Mouse (Mus musculus) liver, embryonic 11.5 days (tissue): ENCODE results near the gene Bcl7a. TPM values are rescaled to one million over a fixed set of nuclear protein-coding genes. Genes with fewer than 3 reads are reported as not detected.
A peak's percentile ranks its signal among the peaks of the same experiment; 100 is the strongest.

Source experiments
- ATAC-seq: fragments of 200-750 bp; cut with Nextera tagmentation; replicated peaks from 2 replicates; pipeline ENCODE4 v1.8.0; 2017; ENCODE audit warnings: moderate number of reproducible peaks, mild to moderate bottlenecking, moderate TSS enrichment, moderate library complexity; ENCODE audit not compliant: low FRiP score
- DNase-seq: peaks from one replicate; pipeline ENCODE4 v3.0.0-alpha.2; 2017; ENCODE audit warnings: low spot score
- H3K27ac ChIP-seq: fragments of 300-500 bp; sonication (generic); 2 replicates; pipeline ENCODE4 v1.5.1; 2014; ENCODE audit warnings: mild to moderate bottlenecking, low read depth, low read length, control low read depth
- H3K27me3 ChIP-seq: fragments of 300-500 bp; sonication (generic); replicated peaks from 2 replicates; pipeline ENCODE4 v1.6.1; 2014; ENCODE audit warnings: low read length, mixed read lengths; ENCODE audit not compliant: control insufficient read depth, insufficient read depth
- H3K36me3 ChIP-seq: fragments of 300-500 bp; sonication (generic); 2 replicates; pipeline ENCODE4 v1.6.1; 2014; ENCODE audit warnings: mild to moderate bottlenecking, low read length, moderate library complexity, mixed read lengths; ENCODE audit not compliant: control insufficient read depth, insufficient read depth
- H3K4me1 ChIP-seq: fragments of 300-500 bp; sonication (generic); replicated peaks from 2 replicates; pipeline ENCODE4 v1.6.1; 2014; ENCODE audit warnings: low read length, mixed read lengths; ENCODE audit not compliant: control insufficient read depth, insufficient read depth
- H3K4me2 ChIP-seq: fragments of 300-500 bp; sonication (generic); 2 replicates; pipeline ENCODE4 v1.6.1; 2014; ENCODE audit warnings: mild to moderate bottlenecking, control low read depth, moderate library complexity
- H3K4me3 ChIP-seq: fragments of 300-500 bp; sonication (generic); 2 replicates; pipeline ENCODE4 v1.5.1; 2014; ENCODE audit warnings: low read depth, low read length, control low read depth
- H3K9ac ChIP-seq: fragments of 300-500 bp; sonication (generic); 2 replicates; pipeline ENCODE4 v1.6.1; 2014; ENCODE audit warnings: low read depth, low read length, control low read depth
- H3K9me3 ChIP-seq: fragments of 300-500 bp; sonication (generic); 2 replicates; pipeline ENCODE4 v1.6.1; 2016; ENCODE audit warnings: low read length, inconsistent platforms, mixed read lengths; ENCODE audit not compliant: control insufficient read depth
- WGBS: fragments of 180-500 bp; shearing (Covaris S2); extraction: QIAGEN DNeasy Blood & Tissue Kit; methylation state at CpG from one replicate; pipeline ENCODE4 v1.1.7; 2014; 5-methylcytosine and 5-hydroxymethylcytosine counted together
- polyA plus RNA-seq: library from polyadenylated mRNA; unstranded; fragments of >200 nt; fragmentation: Nextera tagmentation; extraction: Ambion mirVana; gene quantifications from 2 replicates; pipeline ENCODE4 v1.2.1, GENCODE M21; 2014

Bcl7a gene
- polyA plus RNA-seq, 1 experiment from 2014 or later, result 21.1 TPM

DNA sequence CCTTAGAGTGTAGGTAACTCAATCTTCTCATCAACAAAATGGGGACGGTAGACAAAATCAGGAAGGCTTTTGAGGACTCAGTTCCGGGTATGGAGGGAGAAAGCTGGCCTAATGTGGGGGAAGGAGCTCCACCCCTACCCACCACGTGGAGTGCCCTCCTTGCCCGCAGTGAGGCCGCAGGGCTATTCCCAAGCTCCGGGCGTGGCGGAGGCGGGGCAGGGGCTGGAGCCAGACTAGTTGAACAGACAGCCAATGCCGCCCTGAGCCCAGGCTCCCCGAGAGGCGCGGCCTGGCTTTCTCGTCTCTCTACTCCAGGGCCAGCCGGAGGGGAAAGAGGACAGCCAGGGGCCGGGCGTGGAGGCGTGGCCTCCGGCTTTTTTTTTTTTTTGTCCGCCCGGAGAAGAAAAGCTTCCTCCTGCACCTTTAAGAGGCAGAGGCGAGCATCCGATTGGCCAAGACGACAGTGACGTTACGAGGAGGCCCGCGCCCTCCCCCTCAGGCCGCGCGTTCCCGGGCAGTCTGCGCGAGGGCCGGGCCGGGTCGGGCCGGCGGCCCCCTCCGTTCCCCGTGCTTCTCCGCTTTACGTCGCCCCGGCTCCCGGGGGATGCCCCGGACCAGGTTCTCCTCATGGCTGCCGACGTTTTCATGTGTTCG, 50.8 kb downstream of the Bcl7a start, which contains the start of gene Mlxip:
Mlxip (plus strand) TSS at position 496 of the 654 bp plus-strand sequence.
- peak within 1 kb of the TSS; percentile 87 for H3K4me2 ChIP-seq
- H3K27me3 ChIP-seq, result no peaks in the 10 kb centered on the region
- DNase-seq (peak; percentile 97), ATAC-seq (peak; percentile 95)
- no peaks in the 10 kb centered on the region for H3K9me3 ChIP-seq
- peaks cover 37% of the 10 kb centered on the region for H3K4me1 ChIP-seq
- no peaks in the 10 kb centered on the region for H3K36me3 ChIP-seq
- H3K9ac ChIP-seq, result peak within 1 kb of the TSS; percentile 93
- H3K27ac ChIP-seq, result peak within 1 kb of the TSS; percentile 76
- H3K4me3 ChIP-seq, result peak within 1 kb of the TSS; percentile 97
- under 1% methylated on average over 49 of the region's 50 CpGs for WGBS

- under 1% methylated on average over 65 of the region's 65 CpGs for WGBS
- Histone ChIP-seq H3K9me3 (no peaks in the 10 kb centered on the region), H3K4me3 (peak overlapping the region; percentile 97), H3K36me3 (no peaks in the 10 kb centered on the region), H3K27me3 (no peaks in the 10 kb centered on the region), H3K4me2 (peak overlapping the region; percentile 87), H3K9ac (peak overlapping the region; percentile 93), H3K4me1 (peaks cover 37% of the 10 kb centered on the region), H3K27ac (peak overlapping the region; percentile 76)
- peak; percentile 67 for DNase-seq
- peak; percentile 24; the same call in 1 of the 2 replicates for ATAC-seq
Observed at GRCm38 (mm10) chr5:123394957-123395881, 51.6 kb downstream of the Bcl7a start.

DNA sequence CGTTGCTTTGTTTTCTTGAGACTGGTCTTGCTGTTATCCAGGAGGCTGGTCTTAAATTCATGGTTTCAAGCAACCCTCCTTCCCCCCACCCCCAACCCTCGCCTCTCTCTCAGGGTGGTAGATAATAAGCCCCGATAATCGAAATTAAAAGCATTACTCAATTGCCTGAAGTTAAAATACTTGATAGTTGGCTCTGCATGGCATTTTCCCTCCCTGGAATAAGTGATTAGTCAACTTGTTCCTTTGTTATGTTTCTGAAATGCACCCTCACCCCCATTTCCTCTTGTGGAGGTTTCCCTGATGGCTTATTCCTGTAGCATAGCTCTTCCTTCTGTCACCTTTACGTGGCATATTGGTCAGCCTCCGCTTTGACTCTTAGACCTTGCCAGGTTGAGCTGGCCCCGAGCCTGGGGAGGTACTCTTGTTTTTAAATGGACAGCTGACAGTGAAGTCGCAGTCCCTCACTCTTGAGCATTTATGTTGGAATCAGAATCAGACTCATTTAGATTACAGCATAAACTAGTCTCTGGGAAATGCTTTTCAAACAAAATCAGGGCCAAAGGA, 53.3 kb downstream of the Bcl7a start:
- H3K9ac ChIP-seq, result peak overlapping the region; percentile 30; the same call in 1 of the 2 replicates
- 53% methylated on average over 8 of the region's 8 CpGs for WGBS
- H3K4me2 ChIP-seq, result peak overlapping the region; percentile 87
- H3K27ac ChIP-seq, result no peak overlapping the region
- no peaks in the 10 kb centered on the region for H3K36me3 ChIP-seq
- no peaks in the 10 kb centered on the region for H3K9me3 ChIP-seq
- ATAC-seq (no peak), DNase-seq (no peak)
- peak overlapping the region; percentile 97; the same call in 1 of the 2 replicates for H3K4me3 ChIP-seq
- no peaks in the 10 kb centered on the region for H3K27me3 ChIP-seq
- peaks cover 37% of the 10 kb centered on the region for H3K4me1 ChIP-seq

GRCm38 (mm10) chr5:123397786-123398185, 54.2 kb downstream of the Bcl7a start:
- H3K4me1 ChIP-seq, result peaks cover 37% of the 10 kb centered on the region
- no peak overlapping the region for H3K9ac ChIP-seq
- H3K27ac ChIP-seq, result no peak overlapping the region
- no peaks in the 10 kb centered on the region for H3K36me3 ChIP-seq
- H3K9me3 ChIP-seq, result no peaks in the 10 kb centered on the region
- 41% methylated on average over 11 of the region's 11 CpGs for WGBS
- H3K4me2 ChIP-seq, result peak overlapping the region; percentile 87
- DNase-seq (no peak), ATAC-seq (no peak)
- H3K27me3 ChIP-seq, result no peaks in the 10 kb centered on the region
- peak overlapping the region; percentile 11; the same call in 1 of the 2 replicates for H3K4me3 ChIP-seq

- DNase-seq (no peak), ATAC-seq (no peak)
- Histone ChIP-seq H3K36me3 (no peaks in the 10 kb centered on the region), H3K27ac (no peak overlapping the region), H3K4me3 (no peak overlapping the region), H3K27me3 (no peaks in the 10 kb centered on the region), H3K9me3 (no peaks in the 10 kb centered on the region), H3K4me2 (no peak overlapping the region), H3K9ac (no peak overlapping the region), H3K4me1 (peaks cover 34% of the 10 kb centered on the region)
- 88% methylated on average over 4 of the region's 4 CpGs for WGBS
Observed at GRCm38 (mm10) chr5:123398856-123399498, 55.3 kb downstream of the Bcl7a start.

DNA sequence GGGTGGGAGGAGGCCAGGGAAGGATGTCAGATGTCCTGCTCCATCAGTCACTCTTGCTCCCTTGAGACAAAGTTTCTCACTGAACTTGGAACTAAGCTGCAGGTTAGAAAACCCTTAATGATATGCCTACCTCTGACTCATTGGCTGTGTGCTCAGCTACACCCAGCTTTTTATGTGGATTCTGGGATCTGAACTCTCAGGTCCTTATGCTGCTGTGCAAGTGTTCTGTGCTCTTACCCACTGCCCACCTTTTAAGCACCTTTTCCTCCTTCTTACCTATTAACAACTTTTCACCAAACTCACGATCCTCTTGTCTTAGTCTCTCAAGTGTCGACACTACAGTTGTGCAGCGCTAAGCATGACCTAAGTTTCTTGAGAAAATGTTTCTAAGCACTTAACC, 60.8 kb downstream of the Bcl7a start:
- Histone ChIP-seq H3K9me3 (no peaks in the 10 kb centered on the region), H3K9ac (no peak overlapping the region), H3K4me1 (no peaks in the 10 kb centered on the region; the same call in 1 of the 2 replicates), H3K36me3 (no peaks in the 10 kb centered on the region), H3K27me3 (no peaks in the 10 kb centered on the region), H3K4me2 (no peak overlapping the region), H3K4me3 (no peak overlapping the region), H3K27ac (no peak overlapping the region)
- ATAC-seq, result no peak
- 89% methylated on average over 3 of the region's 3 CpGs for WGBS
- no peak for DNase-seq

GRCm38 (mm10) chr5:123406952-123407351, 63.3 kb downstream of the Bcl7a start:
- H3K27me3 ChIP-seq, result no peaks in the 10 kb centered on the region
- no peak overlapping the region for H3K27ac ChIP-seq
- H3K36me3 ChIP-seq, result peaks cover 9% of the 10 kb centered on the region; the same call in 1 of the 2 replicates
- ATAC-seq, result no peak
- no peak overlapping the region for H3K9ac ChIP-seq
- no peak overlapping the region for H3K4me2 ChIP-seq
- H3K9me3 ChIP-seq, result no peaks in the 10 kb centered on the region
- whole genome bisulfite sequencing, result 47% methylated on average over 2 of the region's 2 CpGs
- no peaks in the 10 kb centered on the region; the same call in 1 of the 2 replicates for H3K4me1 ChIP-seq
- DNase-seq, result no peak
- H3K4me3 ChIP-seq, result no peak overlapping the region

DNA sequence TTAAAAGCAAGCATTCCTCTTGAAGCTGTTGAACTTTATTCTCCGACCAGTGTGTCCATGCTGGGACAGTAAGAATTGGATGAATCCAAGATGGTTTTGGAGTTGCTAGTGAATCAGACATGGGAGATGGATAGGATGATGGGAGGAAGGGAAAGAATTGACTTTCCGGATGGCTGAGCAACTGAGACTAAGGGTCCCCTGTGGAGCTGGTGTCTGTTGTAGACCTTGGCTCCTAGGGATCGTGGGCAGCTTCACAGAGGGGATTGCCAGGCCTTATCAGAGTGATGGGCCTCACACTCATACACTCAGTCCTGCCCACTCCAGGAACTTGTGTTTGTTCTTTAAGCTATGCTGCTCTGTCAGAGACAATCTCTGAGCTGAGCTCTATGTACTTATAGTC, 64.5 kb downstream of the Bcl7a start:
- DNase-seq (no peak), ATAC-seq (no peak)
- Histone ChIP-seq H3K9ac (no peak overlapping the region), H3K4me1 (no peaks in the 10 kb centered on the region; the same call in 1 of the 2 replicates), H3K9me3 (no peaks in the 10 kb centered on the region), H3K4me3 (no peak overlapping the region), H3K27me3 (no peaks in the 10 kb centered on the region), H3K36me3 (peaks cover 9% of the 10 kb centered on the region; the same call in 1 of the 2 replicates), H3K4me2 (no peak overlapping the region), H3K27ac (no peak overlapping the region)
- 70% methylated on average over 3 of the region's 3 CpGs for WGBS
